Mouse (Mus musculus): ENCODE data around the gene Adck1.
"Not testable (repeated sequence)": the region's sequence is repeated elsewhere in the genome, so short reads cannot be mapped to it uniquely, and the experiment has no call there.

Gene Adck1

DNA sequence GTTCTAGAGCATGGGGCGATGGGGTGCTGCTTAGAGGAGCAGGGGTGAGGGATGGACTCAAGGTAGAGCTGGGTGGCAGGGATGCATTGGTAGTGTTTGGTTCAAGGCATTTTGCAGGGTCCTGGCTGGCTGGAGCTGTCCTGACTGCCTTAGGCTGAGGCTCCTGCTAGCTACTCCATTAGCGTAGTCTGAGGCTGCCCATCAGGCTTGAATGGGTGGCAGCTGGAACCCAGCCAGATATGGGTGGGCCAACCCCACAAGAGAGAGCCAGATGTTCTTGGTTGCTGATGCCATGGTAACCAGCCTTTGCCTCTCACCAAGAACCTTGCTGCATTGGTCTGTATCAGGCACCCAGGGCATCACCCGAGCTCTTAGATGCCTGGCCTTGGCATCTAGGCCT, 66.6 kb downstream of the Adck1 start:
- no peak for DNase-seq (ENCODE audit: low read depth, low spot score)

DNA sequence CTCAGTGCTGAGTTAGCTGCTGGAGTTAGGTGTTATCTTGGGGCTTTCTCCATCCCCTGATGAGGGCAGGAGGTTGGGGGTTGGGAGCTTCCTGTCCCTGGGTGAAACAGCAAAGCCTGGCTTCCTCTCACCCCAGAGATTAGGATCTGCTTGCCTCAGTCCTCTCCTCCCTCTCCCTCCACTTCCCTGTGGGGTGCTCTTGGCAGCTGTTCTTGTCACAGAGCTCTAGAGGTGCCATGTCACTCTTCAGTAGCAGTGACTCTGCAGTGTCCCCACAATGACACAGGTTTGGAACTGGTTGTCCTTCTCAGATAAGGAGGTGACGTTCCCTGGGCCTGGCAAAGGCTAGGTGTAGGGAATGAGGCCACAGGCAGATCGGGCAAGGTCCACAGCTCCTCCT, 68.4 kb downstream of the Adck1 start:
- no peak for DNase-seq (ENCODE audit: low read depth, low spot score)

DNA sequence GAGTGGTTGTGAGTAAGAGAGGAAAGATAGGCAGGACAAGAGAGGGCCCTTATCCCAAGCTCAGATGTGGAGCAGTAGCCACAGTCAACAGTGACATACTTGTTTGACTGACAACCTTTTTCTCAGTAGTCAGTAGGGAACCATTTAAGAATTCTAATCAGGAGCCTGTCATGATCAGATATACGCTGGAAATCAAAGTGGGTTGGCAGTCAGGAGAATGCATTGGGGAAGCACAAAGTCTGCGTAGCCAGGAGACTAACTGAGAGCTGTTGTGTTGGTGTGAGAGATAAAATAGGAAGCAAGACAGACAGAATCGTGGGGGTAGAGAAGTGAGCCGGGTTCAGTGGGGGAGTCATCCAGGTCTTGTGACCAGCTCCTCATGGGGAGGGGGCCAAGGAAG, 71.9 kb downstream of the Adck1 start:
- DNase-seq (ENCODE audit: low read depth, low spot score), result no peak

DNA sequence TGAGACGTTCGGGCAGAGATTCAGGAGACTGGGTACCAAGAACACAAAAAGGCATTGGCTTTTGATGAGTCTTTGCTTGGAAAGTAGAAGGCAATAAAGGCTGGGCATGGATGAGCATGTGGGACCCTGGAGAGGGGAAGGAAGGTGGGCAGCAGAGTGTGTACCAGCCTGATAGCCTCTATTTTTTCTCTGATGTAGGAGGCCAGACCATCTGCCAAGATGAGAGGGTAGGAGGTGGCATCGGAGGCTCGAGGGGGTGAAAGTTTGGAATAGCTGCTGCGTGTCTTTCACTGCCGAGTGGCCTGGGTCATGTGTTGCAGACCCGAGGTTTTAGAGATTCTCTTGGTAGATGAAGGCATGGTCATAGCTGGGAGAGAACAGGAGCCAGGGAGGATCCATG, 72.8 kb downstream of the Adck1 start:
- DNase-seq (ENCODE audit: low read depth, low spot score), result no peak

DNA sequence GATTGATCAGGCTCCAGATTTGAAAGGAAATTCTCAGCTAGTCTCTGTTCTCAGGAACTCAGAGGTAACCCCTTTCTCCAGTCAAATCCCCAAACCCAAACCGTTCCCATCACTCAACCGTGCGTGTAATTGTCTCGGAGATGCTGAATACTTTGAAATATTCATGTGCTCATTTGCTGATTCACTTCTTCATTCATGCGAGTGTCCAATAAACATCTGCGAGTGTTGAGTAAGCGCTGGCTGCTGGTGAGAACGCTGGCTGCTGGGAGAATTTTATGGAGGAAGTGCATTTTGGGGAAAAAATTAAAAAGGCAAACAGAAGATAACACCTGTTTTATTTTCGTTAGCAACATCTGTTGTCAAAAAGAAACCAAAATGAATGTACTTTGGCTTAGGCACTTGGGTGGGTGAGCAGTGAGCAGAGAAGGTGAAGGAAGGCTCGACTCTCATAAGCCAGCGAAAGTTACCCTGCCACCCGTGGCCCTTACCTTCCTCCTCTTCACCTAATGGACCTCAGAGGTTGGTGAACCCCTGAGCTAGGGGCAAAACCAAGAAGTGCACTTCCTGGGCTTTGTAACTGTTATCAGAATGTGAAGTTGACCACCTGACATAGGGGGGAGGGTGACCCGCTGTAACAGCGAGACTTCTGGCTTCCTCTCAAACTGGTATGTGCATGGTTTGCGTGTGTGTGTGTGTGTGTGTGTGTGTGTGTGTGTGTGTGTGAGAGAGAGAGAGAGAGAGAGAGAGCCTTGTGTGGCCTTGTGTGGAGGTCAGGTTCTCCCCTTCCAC, 76.8 kb downstream of the Adck1 start:
- DNase-seq (ENCODE audit: low read depth, low spot score), result no peak

DNA sequence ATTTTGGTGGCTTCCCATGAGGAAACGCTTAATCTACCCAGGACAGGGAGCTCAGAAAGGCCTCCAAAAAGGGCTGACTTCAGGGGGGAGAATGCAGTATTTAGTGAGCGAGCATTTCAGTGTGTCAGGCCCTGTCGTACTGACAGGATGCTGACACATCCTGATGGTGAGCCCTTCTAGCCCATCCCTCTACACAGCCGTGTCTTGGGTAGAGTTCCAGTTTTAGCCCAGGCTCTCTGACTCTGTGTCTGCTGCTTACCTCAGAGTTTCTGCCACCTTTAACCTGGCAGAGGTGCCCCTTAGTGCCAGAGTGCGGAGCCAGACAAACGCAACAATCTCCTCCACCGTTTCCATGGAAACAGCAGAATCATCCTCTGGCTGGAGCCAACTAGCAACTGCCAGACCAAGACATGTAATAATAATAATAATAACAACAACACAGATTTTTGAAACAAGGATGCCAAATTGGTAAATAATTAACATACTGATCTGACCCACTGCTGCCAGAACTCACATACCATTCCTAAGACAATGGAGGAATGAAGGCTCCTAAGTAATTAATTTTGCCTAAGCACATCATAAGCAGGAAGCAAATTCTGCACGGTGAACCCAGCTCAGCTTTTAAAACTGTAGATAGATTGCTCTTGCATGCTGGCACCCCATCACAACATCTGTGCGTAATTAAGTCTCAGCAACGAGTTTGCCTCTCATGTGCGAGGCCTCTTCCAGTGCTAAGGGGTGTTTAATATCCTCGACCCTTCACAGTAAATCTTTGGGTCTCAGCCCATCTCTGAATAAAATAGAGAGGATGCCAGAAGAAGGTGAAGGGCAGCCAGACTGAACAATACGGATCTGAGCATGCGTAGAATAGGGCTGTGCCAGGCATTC, 81.8 kb downstream of the Adck1 start:
- DNase-seq (ENCODE audit: low read depth, low spot score), result no peak

DNA sequence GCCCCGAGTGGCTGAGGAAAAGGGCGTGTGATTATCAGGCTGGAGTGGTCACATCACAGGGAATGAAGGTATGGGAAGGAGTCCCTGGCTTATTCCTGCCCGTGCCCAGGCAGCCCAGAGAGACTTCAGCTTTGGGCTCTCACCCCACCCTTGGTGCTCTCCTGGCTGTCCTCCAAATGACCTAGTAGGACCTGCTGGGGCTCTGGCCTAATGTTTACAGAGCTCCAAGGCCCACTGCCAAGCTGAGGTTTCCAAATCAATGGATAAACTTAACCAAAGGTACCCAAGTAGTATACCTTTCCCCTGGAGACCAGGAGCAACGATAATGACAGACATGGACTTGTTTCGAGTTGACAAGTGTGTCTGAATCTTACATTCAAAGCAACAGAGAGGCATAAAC, 83.7 kb downstream of the Adck1 start:
- no peak for DNase-seq (ENCODE audit: low read depth, low spot score)

DNA sequence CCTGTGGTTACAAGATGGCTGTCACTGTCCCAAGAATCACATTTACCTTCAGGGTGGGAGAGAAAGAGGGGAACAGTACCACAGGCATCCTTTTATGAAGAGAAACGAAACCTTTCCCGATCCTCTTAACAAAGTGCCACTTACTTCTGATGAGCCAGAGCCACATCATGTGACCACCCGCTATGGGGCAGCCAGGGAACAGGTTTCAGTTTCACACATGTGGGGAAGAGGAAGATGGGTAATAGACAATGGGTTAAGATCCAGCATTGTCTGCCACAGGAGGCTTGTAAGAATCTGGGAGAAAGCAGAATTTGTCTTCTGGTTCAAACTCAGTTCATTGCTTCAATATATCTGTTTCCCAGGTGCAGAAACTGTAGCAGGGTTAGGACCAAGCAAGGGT, 85.1 kb downstream of the Adck1 start:
- DNase-seq (ENCODE audit: low read depth, low spot score), result no peak

DNA sequence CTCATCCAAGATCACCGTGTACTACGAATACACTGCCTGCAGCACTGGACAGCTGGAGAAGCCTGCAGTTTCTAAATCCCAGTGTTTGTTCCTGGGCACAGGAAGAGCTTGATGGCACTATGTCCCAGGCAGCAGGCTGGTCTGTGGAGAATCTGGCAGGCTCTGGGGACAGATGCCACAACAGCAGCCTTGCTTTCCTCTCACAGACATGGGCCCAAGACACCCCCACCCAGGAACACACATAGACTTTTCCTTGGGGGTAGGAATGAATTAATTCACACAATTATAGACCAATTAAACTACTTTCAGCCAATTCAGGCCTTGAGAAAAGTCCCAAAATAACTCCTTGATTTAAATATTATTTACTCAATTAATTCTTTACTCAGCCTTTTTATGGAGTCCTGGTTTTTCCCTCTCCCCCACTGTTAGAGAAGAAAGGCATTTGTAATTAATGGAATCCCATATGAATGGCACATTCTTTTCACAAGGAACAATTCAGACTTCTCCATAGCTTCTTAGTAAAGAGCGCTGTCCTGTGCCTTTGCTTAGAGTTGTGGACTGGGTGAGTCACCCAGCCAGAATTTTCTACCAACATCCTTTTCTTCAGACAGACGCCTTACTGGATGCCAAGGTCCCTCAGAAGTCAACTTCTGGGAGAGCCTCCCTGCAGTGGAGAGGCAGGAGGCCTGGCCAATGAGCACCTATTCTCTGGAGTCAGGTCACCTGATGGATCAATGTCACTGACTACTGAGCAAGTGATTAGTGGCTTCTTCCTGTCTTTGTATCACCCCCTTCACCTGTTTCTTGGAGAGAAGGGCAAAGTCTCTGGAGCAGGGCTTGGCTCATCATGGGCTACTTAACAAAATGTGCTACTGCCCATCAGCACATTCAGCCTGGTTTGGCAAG, 90.6 kb downstream of the Adck1 start:
- DNase-seq (ENCODE audit: low read depth, low spot score), result no peak

DNA sequence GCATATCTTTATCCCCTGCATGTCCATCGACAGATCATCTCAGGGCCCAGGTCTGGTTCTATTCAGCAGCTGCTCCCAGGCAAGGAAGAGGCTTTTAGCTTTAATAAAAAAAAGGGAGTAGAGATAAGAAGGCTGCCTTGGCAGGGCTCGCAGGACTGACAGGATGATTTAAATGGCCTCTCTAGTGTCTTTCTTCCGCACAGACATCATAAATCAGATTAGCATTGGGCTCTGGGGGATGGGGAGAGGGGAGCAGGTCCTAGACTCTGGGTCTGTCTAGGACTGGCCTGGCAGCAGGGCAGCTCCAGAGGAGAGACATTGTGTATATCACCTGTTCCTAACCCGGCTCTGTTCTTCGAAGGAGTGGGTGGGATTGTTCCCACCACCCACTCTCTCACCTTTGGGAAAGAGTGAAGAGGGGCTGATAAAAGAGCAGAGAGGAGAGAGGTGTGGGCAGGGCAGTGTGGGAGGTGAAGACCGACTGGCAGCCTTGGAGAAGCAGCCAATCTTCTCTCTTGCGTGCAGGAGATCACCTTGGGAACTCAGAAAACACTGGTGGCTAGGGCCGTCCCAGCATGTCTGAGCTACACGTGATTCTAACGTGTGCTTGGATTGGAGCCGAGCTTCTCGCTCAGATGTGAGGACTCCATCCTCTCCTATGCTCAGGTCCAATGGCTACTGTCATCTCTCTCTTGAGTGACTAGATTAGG, 94.5 kb downstream of the Adck1 start:
- DNase-seq (ENCODE audit: low read depth, low spot score), result peak; percentile 22

DNA sequence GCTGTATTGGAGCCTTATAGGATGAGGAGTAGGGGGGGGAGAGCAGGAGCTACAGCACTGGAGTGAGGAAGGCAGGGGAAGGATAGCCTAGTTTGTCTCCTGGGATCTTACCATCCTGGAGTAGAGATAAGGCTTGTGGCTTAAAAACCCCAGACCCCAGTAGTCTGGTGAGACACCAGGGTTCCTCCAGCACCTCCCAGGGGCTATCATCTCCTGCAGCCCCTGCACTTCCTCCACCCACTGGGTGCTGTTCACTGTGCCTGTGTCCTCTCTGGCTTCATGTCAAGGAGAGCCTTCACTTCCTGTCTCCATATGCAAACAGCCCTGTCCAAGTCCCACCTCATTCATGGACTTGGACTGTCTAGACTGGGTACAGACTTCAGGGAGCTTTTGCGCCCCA, 96.7 kb downstream of the Adck1 start:
- DNase-seq (ENCODE audit: low read depth, low spot score), result no peak

DNA sequence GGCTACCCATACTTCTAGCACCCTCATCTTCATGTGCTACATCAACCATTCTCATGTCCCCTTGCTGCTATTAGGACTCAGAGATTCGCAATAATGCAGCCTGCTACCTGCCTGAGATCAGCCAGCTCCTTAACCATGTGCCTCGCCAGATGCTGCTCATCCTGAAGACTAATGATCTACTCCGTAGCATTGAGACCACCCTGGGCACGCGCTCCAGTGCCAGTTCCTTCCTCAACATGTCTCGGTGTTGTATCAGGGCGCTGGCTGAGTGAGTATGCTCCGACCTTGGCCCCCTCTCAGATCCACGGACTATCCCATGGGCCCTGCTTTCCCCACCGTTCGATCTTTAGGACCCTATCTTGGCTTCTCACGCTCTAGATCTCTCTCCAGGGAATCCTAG, 98.6 kb downstream of the Adck1 start:
- DNase-seq (ENCODE audit: low read depth, low spot score), result no peak

DNA sequence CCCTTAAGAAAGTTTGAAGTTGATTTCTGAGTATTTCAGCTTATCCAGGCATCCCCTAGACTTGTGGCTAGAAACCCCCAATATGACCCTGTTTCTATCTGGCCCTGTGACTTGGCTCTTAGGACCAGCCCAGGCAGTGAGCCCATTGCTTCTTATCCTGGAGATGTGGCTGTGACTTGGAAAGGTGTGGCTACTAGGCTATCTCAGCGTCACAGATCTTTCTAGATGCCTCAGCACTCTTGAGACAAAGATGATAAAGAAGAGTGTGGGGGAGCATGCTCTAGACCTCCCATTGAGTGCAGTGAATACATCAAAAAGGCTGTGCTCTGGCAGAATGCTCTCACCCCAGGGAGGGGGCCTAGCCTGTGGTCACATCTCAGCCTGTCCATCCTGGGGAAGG, 99.1 kb downstream of the Adck1 start:
- DNase-seq (ENCODE audit: low read depth, low spot score), result no peak

DNA sequence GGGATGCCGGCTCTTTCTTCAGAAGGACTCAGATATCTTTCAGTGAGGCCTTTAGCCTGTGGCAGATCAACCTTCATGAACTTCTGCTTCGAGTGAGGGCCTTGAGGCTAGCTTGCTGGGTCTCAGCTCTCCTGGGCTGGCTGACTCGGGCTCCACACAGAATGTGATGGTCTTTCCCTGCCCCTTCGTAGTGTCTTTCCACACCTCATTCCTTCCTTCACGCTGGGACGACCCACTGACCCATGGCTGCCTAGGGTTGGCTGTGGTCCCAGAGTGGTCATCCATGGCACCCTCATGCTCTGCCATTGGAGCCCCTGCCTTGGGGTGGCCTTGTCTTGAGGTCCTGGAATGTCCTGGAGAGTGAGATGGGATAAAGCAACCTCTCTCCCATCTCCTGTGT, 100.7 kb downstream of the Adck1 start:
- DNase-seq (ENCODE audit: low read depth, low spot score), result no peak

DNA sequence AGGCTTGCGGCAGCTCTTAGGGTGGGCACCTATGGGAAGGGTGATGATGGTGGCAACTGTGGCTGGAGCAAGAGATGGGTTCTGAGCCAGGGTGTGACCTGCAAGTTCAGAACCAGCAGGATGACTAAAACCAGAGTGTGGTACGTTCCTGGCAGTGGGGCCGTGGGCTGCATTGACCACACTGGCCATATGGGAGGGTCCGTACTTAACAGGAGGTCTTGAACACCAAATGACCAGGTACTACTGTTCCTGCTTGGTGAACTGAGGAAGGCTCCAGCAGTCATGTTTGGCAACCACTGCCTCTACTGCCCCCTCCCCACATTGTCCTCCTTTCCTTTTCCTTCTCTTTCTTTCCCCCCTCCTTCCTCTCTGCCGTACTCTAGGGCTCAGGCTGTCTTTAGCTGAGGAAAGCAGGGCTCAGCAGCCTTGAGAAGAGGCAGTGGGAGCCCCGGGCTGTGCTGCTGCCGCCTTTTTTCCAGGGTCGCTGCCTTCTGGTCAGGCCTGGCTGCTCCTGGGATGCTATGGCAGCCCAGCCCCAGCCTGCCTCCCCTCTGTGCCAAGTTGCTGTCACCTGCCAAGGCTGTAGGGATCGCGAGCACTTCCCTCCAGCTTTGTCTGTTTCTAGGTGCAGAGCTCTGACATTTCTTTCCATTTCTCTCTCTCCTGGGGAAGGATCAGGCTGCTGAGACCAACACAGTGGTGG, 103.4 kb downstream of the Adck1 start:
- DNase-seq (ENCODE audit: low read depth, low spot score), result no peak

DNA sequence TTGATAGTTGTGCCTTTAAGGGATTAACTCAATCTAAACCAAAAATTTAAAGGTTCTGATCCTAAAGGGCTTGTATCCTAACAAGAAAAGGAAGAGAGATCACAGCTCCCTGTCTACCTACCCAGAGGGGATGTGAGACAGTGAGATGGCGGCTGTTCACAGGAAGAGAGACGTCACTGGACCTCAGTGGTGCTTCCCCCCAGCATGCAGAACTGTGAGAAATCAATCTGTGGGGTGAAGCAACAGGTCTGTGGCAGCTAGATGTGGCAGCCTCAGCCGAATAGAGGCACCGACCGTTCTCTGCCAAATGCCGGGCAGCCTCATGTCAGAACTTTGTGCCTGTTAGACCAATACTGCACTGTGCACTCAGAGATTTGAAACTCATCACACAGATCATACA, 106.4 kb downstream of the Adck1 start:
- DNase-seq (ENCODE audit: low read depth, low spot score), result no peak

DNA sequence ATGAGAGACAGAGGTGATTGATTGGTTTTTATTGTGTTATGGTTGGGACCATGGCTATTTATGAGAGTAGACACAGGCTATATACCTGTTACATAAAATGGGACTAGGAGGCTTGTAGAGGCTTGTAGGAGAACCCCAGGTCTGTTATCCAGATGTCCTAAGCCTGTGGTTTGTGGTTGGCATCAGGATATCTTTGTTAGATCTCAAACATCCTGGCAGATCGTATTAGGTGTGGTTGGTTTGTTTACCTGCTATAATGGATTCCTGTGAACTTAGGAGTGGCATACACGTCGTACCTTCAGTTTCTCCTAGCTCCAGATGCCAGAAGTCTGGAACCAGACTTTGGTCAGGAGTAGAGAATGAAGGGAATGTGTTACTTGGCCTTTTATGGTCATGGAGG, 106.9 kb downstream of the Adck1 start:
- DNase-seq (ENCODE audit: low read depth, low spot score), result no peak

DNA sequence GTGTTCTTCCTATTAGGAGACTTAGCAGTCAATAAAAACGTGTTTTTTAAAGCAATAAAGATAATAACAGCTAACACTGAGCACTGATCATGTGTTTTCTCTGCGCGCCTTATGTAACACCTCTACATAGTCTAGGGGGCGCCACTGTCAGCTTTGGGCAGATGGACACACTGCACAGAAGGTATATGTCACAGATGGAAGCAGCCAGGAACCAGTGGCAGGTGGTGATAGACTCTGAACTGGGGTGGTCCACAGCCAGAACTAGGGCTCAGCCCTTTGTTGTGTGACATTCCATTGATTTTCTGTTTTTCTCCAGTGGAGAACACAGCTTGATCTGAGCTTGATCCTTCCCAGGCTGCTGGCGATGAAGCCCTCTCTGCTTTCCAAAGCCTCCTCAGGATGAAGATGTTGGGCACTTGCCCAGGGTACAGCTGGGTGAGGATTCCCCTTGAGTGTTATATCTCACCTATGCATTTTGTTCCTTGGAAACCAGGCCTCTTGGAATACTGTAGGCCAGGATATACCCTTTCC, 107.6 kb downstream of the Adck1 start:
- DNase-seq (ENCODE audit: low read depth, low spot score), result no peak

DNA sequence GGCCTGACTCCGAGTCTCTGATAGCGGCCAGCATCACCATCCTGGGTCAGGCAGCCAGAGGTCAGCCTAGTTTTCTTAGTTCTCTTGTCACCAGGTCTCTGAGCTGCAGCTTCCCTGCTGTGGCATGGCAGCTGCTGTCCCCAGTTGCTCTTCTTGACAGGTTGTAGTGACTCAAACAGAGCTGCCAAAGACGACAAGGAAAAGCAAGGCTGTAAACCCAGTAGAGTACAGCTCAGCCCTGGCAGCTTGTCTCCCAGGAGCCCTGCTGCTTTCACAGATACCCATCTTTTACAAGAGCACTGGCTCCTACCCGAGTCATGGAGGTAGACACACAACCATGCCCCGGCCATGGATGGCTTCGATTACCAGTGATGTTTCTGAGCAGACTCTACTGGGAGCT, 108.3 kb downstream of the Adck1 start:
- DNase-seq (ENCODE audit: low read depth, low spot score), result no peak

DNA sequence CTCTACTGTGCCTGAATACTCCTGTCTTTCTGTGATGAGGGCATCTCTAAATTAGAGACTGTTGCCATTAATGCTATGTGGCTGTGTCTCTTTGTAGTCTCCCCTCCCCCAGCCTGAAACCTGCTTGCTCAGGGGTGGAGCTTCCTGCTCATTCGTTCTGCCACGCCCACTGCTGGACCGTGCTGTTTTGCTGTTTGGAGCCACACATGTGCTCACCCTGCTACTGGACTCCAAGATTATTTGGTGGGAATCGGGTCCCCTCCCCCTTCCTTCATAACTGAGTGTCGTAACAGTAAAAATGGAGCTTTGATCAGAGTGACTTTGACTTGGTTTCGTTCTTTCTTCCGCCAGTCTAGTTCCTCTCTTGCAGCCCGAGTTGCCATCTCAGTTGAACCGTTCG, 111.5 kb downstream of the Adck1 start:
- not testable (repeated sequence) for DNase-seq (ENCODE audit: low read depth, low spot score)
